Mouse (Mus musculus): Measurements from ENCODE around the gene Hist1h3a. TPM values are rescaled to one million over a fixed set of nuclear protein-coding genes. Genes with fewer than 3 reads are reported as not detected.

The Hist1h3a gene
- polyA plus RNA-seq, 1 experiment = 29.4 TPM

GRCm38 (mm10) chr13:23717176-23717575 is 45.0 kb downstream of the Hist1h3a start:
- H3K4me3 ChIP-seq (ENCODE audit: control insufficient read depth, low read depth, low read length) = no peak overlapping the region
- 0 out of 2 replicates have a peak overlapping the region, but pooled peaks have one; percentile 21 for H3K27ac ChIP-seq (ENCODE audit: control insufficient read depth, insufficient read depth, low read depth, low read length)
- TF ChIP-seq POLR2A (IDR thresholded peaks at IDR 0.05; ENCODE audit: control insufficient read depth, low read depth, low read length) (no peak), CTCF (IDR thresholded peaks at IDR 0.05; ENCODE audit: control insufficient read depth, insufficient read depth, insufficient replicate concordance, low read depth, low read length) (no peak)
- H3K36me3 ChIP-seq (ENCODE audit: control insufficient read depth, insufficient read depth, low read length) = no peaks in the 10 kb centered on the region
- H3K27me3 ChIP-seq (ENCODE audit: control insufficient read depth, insufficient read depth, low read length) = no peaks in the 10 kb centered on the region
- no peaks in the 10 kb centered on the region for H3K4me1 ChIP-seq (ENCODE audit: control insufficient read depth, insufficient read depth, low read length)

GRCm38 (mm10) chr13:23716261-23717042 is 45.7 kb downstream of the Hist1h3a start:
- Histone ChIP-seq H3K4me1 (ENCODE audit: control insufficient read depth, insufficient read depth, low read length) (no peaks in the 10 kb centered on the region), H3K27ac (ENCODE audit: control insufficient read depth, insufficient read depth, low read depth, low read length) (no peak overlapping the region), H3K4me3 (ENCODE audit: control insufficient read depth, low read depth, low read length) (no peak overlapping the region), H3K27me3 (ENCODE audit: control insufficient read depth, insufficient read depth, low read length) (no peaks in the 10 kb centered on the region), H3K36me3 (ENCODE audit: control insufficient read depth, insufficient read depth, low read length) (no peaks in the 10 kb centered on the region)
- no peak for TF ChIP-seq POLR2A (IDR thresholded peaks at IDR 0.05; ENCODE audit: control insufficient read depth, low read depth, low read length)
- TF ChIP-seq CTCF (IDR thresholded peaks at IDR 0.05; ENCODE audit: control insufficient read depth, insufficient read depth, insufficient replicate concordance, low read depth, low read length) = no peak

Other genes with a start within 250 kb of the Hist1h3a start
- gene Hist1h4h, start 231.3 kb downstream of the Hist1h3a start, polyA plus RNA-seq (2012; rRNA removed) = 13.2 and 17.1 TPM in 2 replicates
- gene Hist1h2af, start 228.5 kb downstream of the Hist1h3a start, polyA plus RNA-seq (2012; rRNA removed) = 4.4 and 4.5 TPM in 2 replicates
- gene Hist1h3g, start 227.0 kb downstream of the Hist1h3a start, polyA plus RNA-seq (2012; rRNA removed) = 1.3 and 2.7 TPM in 2 replicates
- 0.07 and 0.13 TPM in 2 replicates for gene Hist1h2bh, start 219.0 kb downstream of the Hist1h3a start, polyA plus RNA-seq (2012; rRNA removed)
- gene Hist1h3f, start 218.3 kb downstream of the Hist1h3a start, polyA plus RNA-seq (2012; rRNA removed) = 1.3 and 1.4 TPM in 2 replicates
- 2.1 and 3.7 TPM in 2 replicates for gene Hist1h4f, start 210.7 kb downstream of the Hist1h3a start, polyA plus RNA-seq (2012; rRNA removed)
- 0.02 and 0.04 TPM in 2 replicates for gene Hist1h1d, start 209.1 kb downstream of the Hist1h3a start, polyA plus RNA-seq (2012; rRNA removed)
- 2.8 and 3.2 TPM in 2 replicates for gene Hist1h3e, start 200.0 kb downstream of the Hist1h3a start, polyA plus RNA-seq (2012; rRNA removed)
- gene Hist1h2ae, start 191.2 kb downstream of the Hist1h3a start, polyA plus RNA-seq (2012; rRNA removed) = 0.34 and 0.36 TPM in 2 replicates
- 6.8 and 7.8 TPM in 2 replicates for gene Hist1h2bg, start 191.0 kb downstream of the Hist1h3a start, polyA plus RNA-seq (2012; rRNA removed)
- gene Hist1h2bf, start 188.2 kb downstream of the Hist1h3a start, polyA plus RNA-seq (2012; rRNA removed) = 0.98 and 2.9 TPM in 2 replicates
- gene Hist1h2ad, start 188.0 kb downstream of the Hist1h3a start, polyA plus RNA-seq (2012; rRNA removed) = 0.90 and 1.0 TPM in 2 replicates
- 0.98 and 1.1 TPM in 2 replicates for gene Hist1h3d, start 186.6 kb downstream of the Hist1h3a start, polyA plus RNA-seq (2012; rRNA removed)
- gene Hist1h4d, start 180.8 kb downstream of the Hist1h3a start, polyA plus RNA-seq (2012; rRNA removed) = 2.7 and 2.9 TPM in 2 replicates
- 0.42 and 0.58 TPM in 2 replicates for gene Hist1h2be, start 141.3 kb downstream of the Hist1h3a start, polyA plus RNA-seq (2012; rRNA removed)
- gene Hist1h1e, start 139.8 kb downstream of the Hist1h3a start, polyA plus RNA-seq (2012; rRNA removed) = 0.35 and 0.41 TPM in 2 replicates
- gene Hist1h2ac, start 78.4 kb downstream of the Hist1h3a start, polyA plus RNA-seq (2012; rRNA removed) = 0.20 and 0.26 TPM in 2 replicates
- 17.8 and 19.0 TPM in 2 replicates for gene Hist1h2bc, start 78.2 kb downstream of the Hist1h3a start, polyA plus RNA-seq (2012; rRNA removed)
- 22.2 and 24.8 TPM in 2 replicates for gene Hist1h1t, start 66.6 kb downstream of the Hist1h3a start, polyA plus RNA-seq (2012; rRNA removed)
- 20.1 and 20.6 TPM in 2 replicates for gene Hist1h4c, start 63.9 kb downstream of the Hist1h3a start, polyA plus RNA-seq (2012; rRNA removed)
- gene Hfe, start 51.5 kb downstream of the Hist1h3a start, polyA plus RNA-seq (2012; rRNA removed) = 5.2 and 6.1 TPM in 2 replicates
- 5.4 and 6.9 TPM in 2 replicates for gene Hist1h1c, start 23.6 kb downstream of the Hist1h3a start, polyA plus RNA-seq (2012; rRNA removed)
- 2.3 TPM in 2 replicates for gene Hist1h3c, start 16.8 kb downstream of the Hist1h3a start, polyA plus RNA-seq (2012; rRNA removed)
- gene Hist1h2bb, start 15.7 kb downstream of the Hist1h3a start, polyA plus RNA-seq (2012; rRNA removed) = 3.9 and 7.0 TPM in 2 replicates
- 4.4 and 6.2 TPM in 2 replicates for gene Hist1h2ab, start 11.3 kb downstream of the Hist1h3a start, polyA plus RNA-seq (2012; rRNA removed)
- gene Hist1h3b, start 10.1 kb downstream of the Hist1h3a start, polyA plus RNA-seq (2012; rRNA removed) = 4.2 and 4.7 TPM in 2 replicates
- gene Hist1h4b, start 5.4 kb downstream of the Hist1h3a start, polyA plus RNA-seq (2012; rRNA removed) = 2.4 and 2.5 TPM in 2 replicates
- 83.8 and 94.1 TPM in 2 replicates for gene Hist1h4a, start 1.2 kb downstream of the Hist1h3a start, polyA plus RNA-seq (2012; rRNA removed)
- gene Hist1h1a, start 1.3 kb upstream of the Hist1h3a start, polyA plus RNA-seq (2012; rRNA removed) = 2.9 and 4.3 TPM in 2 replicates
- gene Trim38, start 7.5 kb upstream of the Hist1h3a start, polyA plus RNA-seq (2012; rRNA removed) = 2.1 and 2.5 TPM in 2 replicates
- gene Slc17a2, start 44.6 kb upstream of the Hist1h3a start, polyA plus RNA-seq (2012; rRNA removed) = 0.40 and 0.41 TPM in 2 replicates
- gene Slc17a3, start 77.0 kb upstream of the Hist1h3a start, polyA plus RNA-seq (2012; rRNA removed) = 0.10 and 0.21 TPM in 2 replicates
- 0.11 and 0.22 TPM in 2 replicates for gene Slc17a1, start 105.4 kb upstream of the Hist1h3a start, polyA plus RNA-seq (2012; rRNA removed)
- gene Slc17a4, start 152.6 kb upstream of the Hist1h3a start, polyA plus RNA-seq (2012; rRNA removed) = not detected in 2 replicates
- gene Hist1h2ba, start 171.8 kb upstream of the Hist1h3a start, polyA plus RNA-seq (2012; rRNA removed) = 226 and 228 TPM in 2 replicates
- 39.5 and 59.1 TPM in 2 replicates for gene Hist1h2aa, start 172.1 kb upstream of the Hist1h3a start, polyA plus RNA-seq (2012; rRNA removed)
- 20.1 and 22.4 TPM in 2 replicates for gene Scgn, start 228.8 kb upstream of the Hist1h3a start, polyA plus RNA-seq (2012; rRNA removed)